Mouse (Mus musculus): ENCODE data around the gene Olfr267.

Gene Olfr267

GRCm38 (mm10) chr4:58787616-58788015 is at the start of gene Olfr267:
Olfr267 (minus strand) TSS chr4:58787716.
- DNase-seq (ENCODE audit: low spot score in 2 of 2) = no peak

GRCm38 (mm10) chr4:58832908-58833307 is 45.4 kb upstream of the Olfr267 start:
- DNase-seq (ENCODE audit: low spot score in 2 of 2) = no peak

- no peak for DNase-seq (ENCODE audit: low spot score in 2 of 2)
These were observed 38.4 kb upstream of the Olfr267 start for GRCm38 (mm10) chr4:58825921-58826320.

GRCm38 (mm10) chr4:58786659-58787058 is 857 bp downstream of the Olfr267 start:
- no peak for DNase-seq (ENCODE audit: low spot score in 2 of 2)

GRCm38 (mm10) chr4:58763417-58763816 is 24.1 kb downstream of the Olfr267 start:
- no peak for DNase-seq (ENCODE audit: low spot score in 2 of 2)

- no peak for DNase-seq (ENCODE audit: low spot score in 2 of 2)
These were observed 38.0 kb downstream of the Olfr267 start for GRCm38 (mm10) chr4:58749510-58749909.

- DNase-seq (ENCODE audit: low spot score in 2 of 2) = no peak
These were observed 38.4 kb downstream of the Olfr267 start for GRCm38 (mm10) chr4:58749101-58749500.

- DNase-seq (ENCODE audit: low spot score in 2 of 2) = no peak
These were observed 41.8 kb downstream of the Olfr267 start for GRCm38 (mm10) chr4:58745583-58746222.

- no peak for DNase-seq (ENCODE audit: low spot score in 2 of 2)
These were observed 50.5 kb downstream of the Olfr267 start for GRCm38 (mm10) chr4:58736867-58737633.
